14 mouse cellular contexts compared by ENCODE assay signal in genomic region chr8:110700561-110700960, GRCm38 (mm10).
"Had no signal": no experiment of that assay in that cellular context is flagged by ENCODE, and none has a peak within 500 bp of the region (broad histone marks: within the 10 kb centered on the region; RNA-seq: fewer than 3 reads in every experiment).

No protein-coding gene starts in this region.

- H3K27ac ChIP-seq: left cerebral cortex, adult 2 months; limb, embryonic 15.5 days; liver, embryonic 12.5 days had no signal

- H3K9me3 ChIP-seq: limb, embryonic 15.5 days; liver, embryonic 12.5 days had no signal

- H3K9ac ChIP-seq: limb, embryonic 15.5 days; liver, embryonic 12.5 days; lung, embryonic 14.5 days had no signal

- H3K4me3 ChIP-seq: left cerebral cortex, adult 2 months; limb, embryonic 15.5 days; liver, embryonic 12.5 days had no signal

- DNase-seq: kidney, adult 8-10 months; kidney, postnatal 10 days; kidney, postnatal 4 days; lung, embryonic 14.5 days; lung, postnatal 10 days; lung, postnatal 4 days; midbrain, embryonic 14.5 days; right cerebral cortex, adult 18-20 months; right cerebral cortex, postnatal 25 days; thymus, postnatal 36 days had no signal

- ATAC-seq: intestine, postnatal 0 days; liver, embryonic 12.5 days had no signal

- H3K4me1 ChIP-seq: liver, embryonic 12.5 days had no signal

- H3K4me2 ChIP-seq: limb, embryonic 15.5 days; liver, embryonic 12.5 days; lung, embryonic 14.5 days had no signal

- H3K27me3 ChIP-seq: limb, embryonic 15.5 days; liver, embryonic 12.5 days had no signal
